Mouse (Mus musculus): Measurements from ENCODE around the gene Zkscan4. TPM values are rescaled to one million over a fixed set of nuclear protein-coding genes. Genes with fewer than 3 reads are reported as not detected.
A peak's percentile ranks its signal among the peaks of the same experiment; 100 is the strongest.
"Not testable (repeated sequence)": the region's sequence is repeated elsewhere in the genome, so short reads cannot be mapped to it uniquely, and the experiment has no call there.

Zkscan4 gene
- 8.1 and 10.5 TPM in 2 replicates for polyA plus RNA-seq (2015; fragmentation: Nextera tagmentation; extraction: Ambion mirVana)

- Histone ChIP-seq H3K4me3 (peak within 1 kb of the TSS; percentile 68), H3K4me2 (peak within 1 kb of the TSS; percentile 65), H3K27ac (replicated peaks) (peak within 1 kb of the TSS; percentile 85), H3K9ac (peak within 1 kb of the TSS; percentile 54), H3K4me1 (replicated peaks) (peaks cover 19% of the 10 kb centered on the region)
- H3K36me3 ChIP-seq, H3K9me3 ChIP-seq, H3K27me3 ChIP-seq: not testable (repeated sequence)
- ATAC-seq (ENCODE audit: low FRiP score, low read depth): peak; percentile 94
- 4% methylated on average over 31 of the region's 31 CpGs for WGBS
Measured at GRCm38 (mm10) chr13:21478759-21479670, at the start of gene Zkscan4, which contains the start of gene Gm10065. Gene Zkscan4, plus strand, starts transcription at chr13:21478907. Gene Gm10065, minus strand, starts transcription at chr13:21479441.

- peaks cover 8% of the 10 kb centered on the region for H3K4me1 ChIP-seq (replicated peaks)
- no peaks in the 10 kb centered on the region for H3K36me3 ChIP-seq
- no peak overlapping the region for H3K4me3 ChIP-seq
- no peak overlapping the region for H3K4me2 ChIP-seq
- H3K27me3 ChIP-seq: no peaks in the 10 kb centered on the region
- no peak overlapping the region for H3K9ac ChIP-seq
- H3K9me3 ChIP-seq: no peaks in the 10 kb centered on the region
- no peak for ATAC-seq (ENCODE audit: low FRiP score, low read depth)
- WGBS: 86% methylated on average over 4 of the region's 4 CpGs
- no peak overlapping the region for H3K27ac ChIP-seq (replicated peaks)
Measured at GRCm38 (mm10) chr13:21435476-21435875, 43.2 kb upstream of the Zkscan4 start.

GRCm38 (mm10) chr13:21440503-21441206, 38.1 kb upstream of the Zkscan4 start, which contains the start of gene Pgbd1:
Gene Pgbd1, minus strand, starts transcription at chr13:21441058.
- H3K4me1 ChIP-seq (replicated peaks): peaks cover 16% of the 10 kb centered on the region
- H3K4me2 ChIP-seq: peak within 1 kb of the TSS; percentile 92
- H3K27me3 ChIP-seq: no peaks in the 10 kb centered on the region
- H3K9me3 ChIP-seq: no peaks in the 10 kb centered on the region
- H3K36me3 ChIP-seq: peaks cover 25% of the 10 kb centered on the region
- H3K4me3 ChIP-seq: peak within 1 kb of the TSS; percentile 59
- ATAC-seq (ENCODE audit: low FRiP score, low read depth): peak; percentile 97
- WGBS: under 1% methylated on average over 32 of the region's 32 CpGs
- H3K27ac ChIP-seq (replicated peaks): peak within 1 kb of the TSS; percentile 86
- H3K9ac ChIP-seq: peak within 1 kb of the TSS; percentile 67

- Histone ChIP-seq H3K4me1 (replicated peaks) (peaks cover 16% of the 10 kb centered on the region), H3K9ac (peak overlapping the region; percentile 67), H3K4me3 (peak overlapping the region; percentile 59), H3K27ac (replicated peaks) (peak overlapping the region; percentile 86), H3K9me3 (no peaks in the 10 kb centered on the region), H3K27me3 (no peaks in the 10 kb centered on the region), H3K36me3 (peaks cover 30% of the 10 kb centered on the region), H3K4me2 (peak overlapping the region; percentile 92)
- peak; percentile 27; the same call in 1 of the 2 replicates for ATAC-seq (ENCODE audit: low FRiP score, low read depth)
- WGBS: 18% methylated on average over 10 of the region's 10 CpGs
Measured at GRCm38 (mm10) chr13:21441207-21441572, 37.5 kb upstream of the Zkscan4 start.

- Histone ChIP-seq H3K9ac (no peak overlapping the region), H3K9me3 (no peaks in the 10 kb centered on the region), H3K36me3 (peaks cover 50% of the 10 kb centered on the region), H3K4me3 (no peak overlapping the region), H3K27me3 (no peaks in the 10 kb centered on the region), H3K27ac (replicated peaks) (no peak overlapping the region), H3K4me1 (replicated peaks) (peaks cover 2% of the 10 kb centered on the region), H3K4me2 (no peak overlapping the region)
- ATAC-seq (ENCODE audit: low FRiP score, low read depth): no peak
- 91% methylated on average over 9 of the region's 9 CpGs for WGBS
Measured at GRCm38 (mm10) chr13:21446796-21447195, 31.9 kb upstream of the Zkscan4 start.

GRCm38 (mm10) chr13:21447856-21448614, 30.7 kb upstream of the Zkscan4 start:
- H3K36me3 ChIP-seq: peaks cover 49% of the 10 kb centered on the region
- H3K9ac ChIP-seq: no peak overlapping the region
- no peak for ATAC-seq (ENCODE audit: low FRiP score, low read depth)
- no peaks in the 10 kb centered on the region for H3K27me3 ChIP-seq
- no peak overlapping the region for H3K27ac ChIP-seq (replicated peaks)
- no peak overlapping the region for H3K4me2 ChIP-seq
- no peaks in the 10 kb centered on the region for H3K9me3 ChIP-seq
- no peak overlapping the region for H3K4me3 ChIP-seq
- H3K4me1 ChIP-seq (replicated peaks): peaks cover 13% of the 10 kb centered on the region
- WGBS: 84% methylated on average over 16 of the region's 16 CpGs

- Histone ChIP-seq H3K4me2 (peak overlapping the region; percentile 63), H3K27me3 (no peaks in the 10 kb centered on the region), H3K27ac (replicated peaks) (peak overlapping the region; percentile 78), H3K9me3 (no peaks in the 10 kb centered on the region), H3K4me1 (replicated peaks) (peaks cover 16% of the 10 kb centered on the region), H3K36me3 (peaks cover 6% of the 10 kb centered on the region; the same call in 1 of the 2 replicates), H3K4me3 (peak overlapping the region; percentile 72), H3K9ac (peak overlapping the region; percentile 71)
- 0 out of 2 replicates have a peak, but pooled peaks have one; percentile 17 for ATAC-seq (ENCODE audit: low FRiP score, low read depth)
- 4% methylated on average over 13 of the region's 13 CpGs for WGBS
Measured at GRCm38 (mm10) chr13:21453042-21453441, 25.7 kb upstream of the Zkscan4 start.

- Histone ChIP-seq H3K27me3 (no peaks in the 10 kb centered on the region), H3K9ac (peak within 1 kb of the TSS; percentile 71), H3K4me1 (replicated peaks) (peaks cover 16% of the 10 kb centered on the region), H3K9me3 (no peaks in the 10 kb centered on the region), H3K4me2 (peak within 1 kb of the TSS; percentile 63), H3K36me3 (peaks cover 2% of the 10 kb centered on the region; the same call in 1 of the 2 replicates), H3K4me3 (peak within 1 kb of the TSS; percentile 72), H3K27ac (replicated peaks) (peak within 1 kb of the TSS; percentile 78)
- whole genome bisulfite sequencing: under 1% methylated on average over 23 of the region's 23 CpGs
- peak; percentile 95 for ATAC-seq (ENCODE audit: low FRiP score, low read depth)
Measured at GRCm38 (mm10) chr13:21453449-21453848, 25.3 kb upstream of the Zkscan4 start, which contains the start of gene Zscan26. Gene Zscan26, minus strand, starts transcription at chr13:21453730.

- Histone ChIP-seq H3K27me3 (no peaks in the 10 kb centered on the region), H3K9me3 (no peaks in the 10 kb centered on the region), H3K9ac (no peak overlapping the region), H3K4me3 (no peak overlapping the region), H3K4me2 (peak overlapping the region; percentile 63; the same call in 1 of the 2 replicates), H3K4me1 (replicated peaks) (peaks cover 16% of the 10 kb centered on the region), H3K36me3 (no peaks in the 10 kb centered on the region), H3K27ac (replicated peaks) (no peak overlapping the region)
- no peak for ATAC-seq (ENCODE audit: low FRiP score, low read depth)
- WGBS: over 99% methylated on average over 3 of the region's 3 CpGs
Measured at GRCm38 (mm10) chr13:21454133-21454532, 24.6 kb upstream of the Zkscan4 start.

GRCm38 (mm10) chr13:21456347-21456746, 22.4 kb upstream of the Zkscan4 start:
- ATAC-seq (ENCODE audit: low FRiP score, low read depth): no peak
- no peak overlapping the region for H3K4me2 ChIP-seq
- H3K9me3 ChIP-seq: no peaks in the 10 kb centered on the region
- H3K36me3 ChIP-seq: no peaks in the 10 kb centered on the region
- H3K9ac ChIP-seq: no peak overlapping the region
- no peak overlapping the region for H3K4me3 ChIP-seq
- H3K27ac ChIP-seq (replicated peaks): no peak overlapping the region
- 13% methylated on average over 4 of the region's 4 CpGs for WGBS
- H3K27me3 ChIP-seq: no peaks in the 10 kb centered on the region
- peaks cover 16% of the 10 kb centered on the region for H3K4me1 ChIP-seq (replicated peaks)

GRCm38 (mm10) chr13:21462516-21462915, 16.2 kb upstream of the Zkscan4 start:
- H3K36me3 ChIP-seq; ATAC-seq (ENCODE audit: low FRiP score, low read depth): not testable (repeated sequence)

More at GRCm38 (mm10) chr13:21462516-21462915, 16.2 kb upstream of the Zkscan4 start:
- H3K4me2 ChIP-seq; H3K9ac ChIP-seq; H3K4me1 ChIP-seq (replicated peaks); H3K9me3 ChIP-seq; H3K27ac ChIP-seq (replicated peaks); H3K4me3 ChIP-seq; H3K27me3 ChIP-seq: not testable (repeated sequence)
- 53% methylated on average over 9 of the region's 9 CpGs for WGBS

Measured in hindbrain, embryonic 15.5 days (tissue).